Mouse (Mus musculus) urinary bladder, adult 2 months (tissue): ENCODE data around the gene Arhgap10. TPM values are rescaled to one million over a fixed set of nuclear protein-coding genes. Genes with fewer than 3 reads are reported as not detected.

Source experiments
- DNase-seq: peaks from one replicate; pipeline ENCODE4 v3.0.0; 2022; ENCODE audit warnings: low spot score
- polyA plus RNA-seq: library from polyadenylated mRNA; depleted of rRNA; stranded (reverse); fragments of >200 nt; gene quantifications from 2 replicates; pipeline ENCODE4 v1.2.3, GENCODE M21; 2012; rRNA removed

Gene Arhgap10
- polyA plus RNA-seq, 1 experiment = 43.8 TPM

GRCm38 (mm10) chr8:77228688-77229087, 289.1 kb downstream of the Arhgap10 start:
- no peak for DNase-seq

DNA sequence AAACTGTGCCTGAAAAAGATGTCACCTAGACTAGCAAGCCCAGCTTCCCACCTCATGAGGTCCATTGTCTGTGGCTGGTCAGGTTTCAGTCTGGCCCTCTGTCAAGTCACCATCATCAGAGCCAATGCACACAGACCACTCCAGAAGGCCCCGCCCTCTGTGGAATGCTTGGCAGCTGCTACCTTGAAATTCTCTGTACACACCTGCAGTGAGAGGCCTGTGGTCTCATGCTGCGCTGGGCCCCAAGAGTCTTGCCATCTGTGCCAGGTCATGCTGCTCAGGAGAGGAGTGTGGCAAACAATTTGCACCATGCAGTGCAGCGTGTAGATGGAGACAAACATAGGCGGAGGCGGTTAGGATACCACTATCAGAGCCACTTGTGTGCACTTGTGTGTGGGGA, 290.0 kb downstream of the Arhgap10 start:
- no peak for DNase-seq

GRCm38 (mm10) chr8:77223123-77223522, 294.6 kb downstream of the Arhgap10 start:
- DNase-seq = no peak

GRCm38 (mm10) chr8:77215191-77215590, 302.6 kb downstream of the Arhgap10 start:
- no peak for DNase-seq

GRCm38 (mm10) chr8:77214665-77215064, 303.1 kb downstream of the Arhgap10 start:
- DNase-seq = no peak

- no peak for DNase-seq
These were observed 303.8 kb downstream of the Arhgap10 start for GRCm38 (mm10) chr8:77213893-77214464.

DNA sequence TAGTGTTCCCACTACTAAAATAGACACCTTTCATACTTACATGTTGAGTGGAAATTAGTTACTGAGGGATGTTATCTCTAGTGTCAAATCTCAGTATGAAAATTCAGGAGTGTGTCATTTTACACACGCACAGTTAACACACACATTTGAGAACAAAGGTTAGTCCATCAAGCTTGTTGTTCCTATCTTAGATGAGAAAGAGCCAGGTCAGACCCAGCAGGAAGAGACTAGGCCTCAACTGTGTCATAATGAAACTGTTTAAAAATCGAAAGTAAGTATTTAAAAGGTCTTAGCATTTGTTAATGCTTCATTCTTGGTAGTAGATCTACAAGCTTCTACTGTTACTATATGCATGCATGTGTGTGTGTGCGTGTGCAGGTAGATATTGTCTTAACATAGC, 308.5 kb downstream of the Arhgap10 start:
- DNase-seq = no peak

Other genes starting within 250 kb of the Arhgap10 start
- gene Prmt9, start 31.4 kb upstream of the Arhgap10 start, polyA plus RNA-seq = 11.5 and 12.0 TPM in 2 replicates
- 24.0 and 24.7 TPM in 2 replicates for gene Tmem184c, start 92.7 kb upstream of the Arhgap10 start, polyA plus RNA-seq
- gene Ednra, start 206.5 kb upstream of the Arhgap10 start, polyA plus RNA-seq = 10.1 and 12.0 TPM in 2 replicates